Mouse (Mus musculus) left cerebral cortex, postnatal 25 days (tissue): Measurements from ENCODE around the gene Ada. TPM values are rescaled to one million over a fixed set of nuclear protein-coding genes. Genes with fewer than 3 reads are reported as not detected.

Experiments
- total RNA-seq, 2 experiments: library from RNA; stranded (reverse); gene quantifications; 2 replicates each; pipeline ENCODE4 v1.2.3; 2021

The Ada gene
- total RNA-seq, 2 experiments from 2014 or later, result 1.1 to 1.2 TPM

Other genes with a start within 250 kb of the Ada start
- not detected for gene Hnf4a, start 243.4 kb downstream of the Ada start, total RNA-seq
- gene Ttpal, start 147.9 kb downstream of the Ada start, total RNA-seq, result 10 to 100 TPM; 69.4 to 71.3 TPM
- 100 to 1,000 TPM; 243 to 244 TPM for gene Serinc3, start 105.1 kb downstream of the Ada start, total RNA-seq
- 100 to 1,000 TPM; 132 to 133 TPM for gene Pkig, start 91.9 kb downstream of the Ada start, total RNA-seq
- gene Ccn5, start 70.6 kb upstream of the Ada start, total RNA-seq, result not detected
- gene Kcnk15, start 103.4 kb upstream of the Ada start, total RNA-seq, result under 1 TPM; 0.23 to 0.25 TPM
- gene Rims4, start 168.4 kb upstream of the Ada start, total RNA-seq, result 100 to 1,000 TPM in 1 of 2 experiments, 10 to 100 TPM in 1; 93.7 to 115 TPM
- 100 to 1,000 TPM; 445 to 487 TPM for gene Ywhab, start 244.7 kb upstream of the Ada start, total RNA-seq